Mouse (Mus musculus) liver, adult 2 months (tissue): ENCODE results near the gene Mc1r. TPM values are rescaled to one million over a fixed set of nuclear protein-coding genes. Genes with fewer than 3 reads are reported as not detected.

Source experiments
- DNase-seq: peaks from one replicate; pipeline ENCODE4 v3.0.0-alpha.2; 2011; ENCODE audit warnings: low read depth, low spot score; ENCODE audit errors: extremely low read depth
- H3K27ac ChIP-seq: fragments of 200-500 bp; replicated peaks from 2 replicates; pipeline ENCODE4 v1.5.1; 2012; ENCODE audit warnings: low read depth, mild to moderate bottlenecking, control low read depth, inconsistent platforms, low read length; ENCODE audit not compliant: insufficient read depth
- H3K27me3 ChIP-seq: fragments of 200-500 bp; 2 replicates; pipeline ENCODE4 v1.6.1; 2012; ENCODE audit warnings: mild to moderate bottlenecking, moderate library complexity, low read length, inconsistent platforms; ENCODE audit not compliant: control insufficient read depth, insufficient read depth
- H3K36me3 ChIP-seq: fragments of 200-500 bp; 2 replicates; pipeline ENCODE4 v1.6.1; 2012; ENCODE audit warnings: low read length, inconsistent platforms; ENCODE audit not compliant: control insufficient read depth, insufficient read depth
- H3K4me1 ChIP-seq: fragments of 200-500 bp; 2 replicates; pipeline ENCODE4 v1.6.1; 2011; ENCODE audit warnings: low read length; ENCODE audit not compliant: control insufficient read depth, insufficient read depth
- H3K4me3 ChIP-seq: fragments of 200-500 bp; 2 replicates; pipeline ENCODE4 v1.5.1; 2011; ENCODE audit warnings: low read depth, mild to moderate bottlenecking, control low read depth, low read length, moderate library complexity; ENCODE audit not compliant: insufficient read depth
- H3K79me2 ChIP-seq: fragments of 200-500 bp; 2 replicates; pipeline ENCODE4 v1.6.1; 2012; ENCODE audit warnings: inconsistent platforms, mild to moderate bottlenecking, low read length, moderate library complexity; ENCODE audit not compliant: control insufficient read depth, insufficient read depth
- H3K9ac ChIP-seq: fragments of 200-500 bp; 2 replicates; pipeline ENCODE4 v1.6.1; 2012; ENCODE audit warnings: low read depth, mild to moderate bottlenecking, control low read depth, inconsistent platforms, low read length
- CTCF ChIP-seq: fragments of 200-500 bp; IDR thresholded peaks from 2 replicates; pipeline ENCODE4 v1.5.1; 2011; ENCODE audit warnings: low read depth, low read length, control low read depth
- POLR2A ChIP-seq: fragments of 200-500 bp; IDR thresholded peaks from 2 replicates; pipeline ENCODE4 v1.6.1; 2011; ENCODE audit warnings: low read length, control low read depth; ENCODE audit not compliant: insufficient read depth; ENCODE audit errors: extremely low read depth
- WGBS: fragments of 180-500 bp; shearing (Covaris S2); methylation state at CpG from one replicate; pipeline ENCODE4 v1.1.7; 2018; 5-methylcytosine and 5-hydroxymethylcytosine counted together
- polyA plus RNA-seq: library from polyadenylated mRNA; depleted of rRNA; stranded (reverse); fragments of >200 nt; gene quantifications from 2 replicates; pipeline ENCODE4 v1.2.3, GENCODE M21; 2012
- total RNA-seq: library from RNA; depleted of rRNA; stranded (reverse); fragments of >200 nt; gene quantifications from 2 replicates; pipeline ENCODE4 v1.2.3, GENCODE M21; 2014

The Mc1r gene
- total and polyA plus RNA-seq, 2 experiments, result not detected

- no peaks in the 10 kb centered on the region for H3K4me1 ChIP-seq
- WGBS, result 82% methylated on average over 4 of the region's 4 CpGs
Measured at GRCm38 (mm10) chr8:123419711-123420110, 12.8 kb downstream of the Mc1r start.

GRCm38 (mm10) chr8:123420525-123421281 is 13.8 kb downstream of the Mc1r start:
- no peak overlapping the region for H3K9ac ChIP-seq
- no peaks in the 10 kb centered on the region for H3K36me3 ChIP-seq
- no peak for TF ChIP-seq CTCF
- no peak for TF ChIP-seq POLR2A
- no peak overlapping the region for H3K4me3 ChIP-seq
- 93% methylated on average over 34 of the region's 34 CpGs for WGBS
- no peaks in the 10 kb centered on the region for H3K27me3 ChIP-seq
- no peaks in the 10 kb centered on the region for H3K4me1 ChIP-seq
- H3K79me2 ChIP-seq, result no peaks in the 10 kb centered on the region
- DNase-seq, result no peak
- H3K27ac ChIP-seq, result no peak overlapping the region

More at GRCm38 (mm10) chr8:123419711-123420110, 12.8 kb downstream of the Mc1r start:
- Histone ChIP-seq H3K27ac (no peak overlapping the region), H3K79me2 (no peaks in the 10 kb centered on the region), H3K36me3 (no peaks in the 10 kb centered on the region), H3K9ac (no peak overlapping the region), H3K27me3 (no peaks in the 10 kb centered on the region), H3K4me3 (no peak overlapping the region)
- DNase-seq, result no peak
- no peak for TF ChIP-seq CTCF
- no peak for TF ChIP-seq POLR2A

- H3K4me1 ChIP-seq, result no peaks in the 10 kb centered on the region
- WGBS, result 87% methylated on average over 19 of the region's 19 CpGs
- TF ChIP-seq POLR2A (no peak), CTCF (no peak)
- no peak overlapping the region for H3K27ac ChIP-seq
- H3K27me3 ChIP-seq, result no peaks in the 10 kb centered on the region
- no peaks in the 10 kb centered on the region for H3K36me3 ChIP-seq
- H3K9ac ChIP-seq, result no peak overlapping the region
- H3K4me3 ChIP-seq, result no peak overlapping the region
- no peaks in the 10 kb centered on the region for H3K79me2 ChIP-seq
- no peak for DNase-seq
Measured at GRCm38 (mm10) chr8:123421325-123421724, 14.4 kb downstream of the Mc1r start.

- Histone ChIP-seq H3K4me1 (no peaks in the 10 kb centered on the region), H3K36me3 (no peaks in the 10 kb centered on the region), H3K4me3 (peak overlapping the region; percentile 10; the same call in 1 of the 2 replicates), H3K27me3 (no peaks in the 10 kb centered on the region), H3K79me2 (no peaks in the 10 kb centered on the region), H3K27ac (no peak overlapping the region), H3K9ac (no peak overlapping the region)
- DNase-seq, result peak; percentile 31
- WGBS, result 12% methylated on average over 17 of the region's 17 CpGs
- TF ChIP-seq CTCF (peak; percentile 77), POLR2A (no peak)
Measured at GRCm38 (mm10) chr8:123422056-123422780, 15.3 kb downstream of the Mc1r start.

- no peak for TF ChIP-seq POLR2A
- H3K9ac ChIP-seq, result no peak overlapping the region
- H3K36me3 ChIP-seq, result no peaks in the 10 kb centered on the region
- no peaks in the 10 kb centered on the region for H3K27me3 ChIP-seq
- no peak overlapping the region for H3K4me3 ChIP-seq
- no peak overlapping the region for H3K27ac ChIP-seq
- H3K4me1 ChIP-seq, result no peaks in the 10 kb centered on the region
- 32% methylated on average over 3 of the region's 3 CpGs for WGBS
- DNase-seq, result no peak
- no peaks in the 10 kb centered on the region for H3K79me2 ChIP-seq
Measured at GRCm38 (mm10) chr8:123422781-123423159, 15.9 kb downstream of the Mc1r start.

GRCm38 (mm10) chr8:123423441-123423840 is 16.5 kb downstream of the Mc1r start, which contains the start of gene Def8:
Gene Def8 (plus strand): TSS chr8:123423527.
- peak; percentile 19 for DNase-seq
- no peaks in the 10 kb centered on the region for H3K27me3 ChIP-seq
- no peaks in the 10 kb centered on the region for H3K4me1 ChIP-seq
- no peaks in the 10 kb centered on the region for H3K36me3 ChIP-seq
- H3K27ac ChIP-seq, result no peak within 1 kb of the TSS
- peak within 1 kb of the TSS; percentile 10; the same call in 1 of the 2 replicates for H3K4me3 ChIP-seq
- H3K79me2 ChIP-seq, result no peaks in the 10 kb centered on the region
- WGBS, result 52% methylated on average over 7 of the region's 7 CpGs
- H3K9ac ChIP-seq, result no peak within 1 kb of the TSS
- no peak for TF ChIP-seq CTCF
- TF ChIP-seq POLR2A, result no peak
